16 mouse cellular contexts compared by ENCODE assay signal in the genomic region with DNA sequence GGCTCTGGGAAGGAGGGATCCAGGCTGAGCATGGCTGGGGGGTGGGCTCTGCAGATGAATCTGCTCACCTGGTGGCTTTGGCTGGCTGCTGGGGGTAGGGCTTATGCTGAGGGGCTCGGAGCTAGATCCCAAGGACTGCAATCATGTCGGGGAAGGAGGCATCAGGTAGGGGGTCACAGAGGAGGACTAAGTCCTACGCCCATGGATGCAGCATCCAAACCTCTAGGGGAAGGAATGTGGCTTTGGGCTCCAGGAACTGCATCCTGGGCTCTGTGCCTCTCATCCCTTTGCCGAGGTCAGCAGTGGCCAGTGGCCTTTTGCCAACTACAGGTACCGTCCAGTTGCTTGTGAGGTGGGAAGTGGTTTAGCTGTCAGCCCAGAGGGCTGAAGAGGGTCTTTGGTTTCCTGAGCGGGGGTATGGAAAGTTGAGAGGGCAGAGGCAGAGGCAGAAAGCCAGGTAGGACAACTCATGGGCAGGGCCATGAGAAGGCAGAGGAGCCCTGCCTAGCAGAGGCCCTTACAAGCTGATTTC. TPM values are rescaled to one million over a fixed set of nuclear protein-coding genes. Genes with fewer than 3 reads are reported as not detected.
A peak's percentile ranks its signal among the peaks of the same experiment; 100 is the strongest.
DNase-seq lines count a peak whose midpoint lies in the region; ATAC-seq and TF ChIP-seq lines count a peak whose summit lies in the region.
"Had no signal": no experiment of that assay in that cellular context is flagged by ENCODE, and none has a peak within 500 bp of the region (broad histone marks: within the 10 kb centered on the region; RNA-seq: fewer than 3 reads in every experiment).

No protein-coding gene starts in this region.

- peaks cover 54% of the 10 kb centered on the region for H3K4me1 ChIP-seq in E14TG2a.4 (replicated peaks; ENCODE audit: low read depth, low read length)
- H3K4me1 ChIP-seq in hindbrain, embryonic 12.5 days, result peaks cover 68% of the 10 kb centered on the region
- H3K4me1 ChIP-seq in midbrain, embryonic 16.5 days (ENCODE audit: control insufficient read depth, insufficient read depth, low read length), result peaks cover 49% of the 10 kb centered on the region
- H3K4me1 ChIP-seq in embryonic facial prominence, embryonic 10.5 days, result peaks cover 56% of the 10 kb centered on the region
- H3K4me1 ChIP-seq in kidney, embryonic 16.5 days (ENCODE audit: insufficient read depth, low read length), result peaks cover 18% of the 10 kb centered on the region

- H3K36me3 ChIP-seq in E14TG2a.4 (ENCODE audit: insufficient read depth, low read length), result peaks cover 1% of the 10 kb centered on the region; the same call in 1 of the 2 replicates
- peaks cover 5% of the 10 kb centered on the region; the same call in 1 of the 2 replicates for H3K36me3 ChIP-seq in hindbrain, embryonic 12.5 days
- H3K36me3 ChIP-seq in midbrain, embryonic 16.5 days (ENCODE audit: control insufficient read depth, insufficient read depth, low read length), result no peaks in the 10 kb centered on the region
- H3K36me3 ChIP-seq in embryonic facial prominence, embryonic 10.5 days (replicated peaks), result peaks cover 15% of the 10 kb centered on the region; the same call in 1 of the 2 replicates
- H3K36me3 ChIP-seq in kidney, embryonic 16.5 days (ENCODE audit: insufficient read depth, low read length), result no peaks in the 10 kb centered on the region
- H3K36me3 ChIP-seq: embryonic facial prominence, embryonic 15.5 days had no signal

- 74% methylated on average over 6 of the region's 6 CpGs for WGBS in hindbrain, embryonic 12.5 days
- 67% methylated on average over 6 of the region's 6 CpGs for WGBS in midbrain, embryonic 16.5 days
- WGBS in embryonic facial prominence, embryonic 10.5 days, result 73% methylated on average over 6 of the region's 6 CpGs
- WGBS in kidney, embryonic 16.5 days, result 80% methylated on average over 6 of the region's 6 CpGs

- H3K9ac ChIP-seq in hindbrain, embryonic 12.5 days, result peak overlapping the region; percentile 27; the same call in 1 of the 2 replicates
- peak overlapping the region; percentile 57 for H3K9ac ChIP-seq in midbrain, embryonic 16.5 days (ENCODE audit: low read depth, low read length)
- no peak overlapping the region for H3K9ac ChIP-seq in kidney, embryonic 16.5 days (replicated peaks; ENCODE audit: low read length)
- H3K9ac ChIP-seq: embryonic facial prominence, embryonic 15.5 days; liver, embryonic 12.5 days had no signal

- ATAC-seq in cerebellum, adult (ENCODE audit: insufficient number of reproducible peaks, low FRiP score, low TSS enrichment), result no peak
- no peak for ATAC-seq in hindbrain, embryonic 12.5 days (ENCODE audit: low FRiP score)
- ATAC-seq in midbrain, embryonic 16.5 days, result peak; percentile 9
- ATAC-seq in kidney, embryonic 16.5 days (ENCODE audit: low FRiP score, low TSS enrichment), result no peak
- ATAC-seq: liver, embryonic 12.5 days; lung, postnatal 0 days had no signal

- TF ChIP-seq CTCF in E14TG2a.4 (conservative IDR thresholded peaks at IDR 0.05; ENCODE audit: low read length), result no peak

- peak overlapping the region; percentile 41 for H3K4me2 ChIP-seq in hindbrain, embryonic 12.5 days (replicated peaks)
- peak overlapping the region; percentile 83 for H3K4me2 ChIP-seq in midbrain, embryonic 16.5 days (ENCODE audit: low read length)
- H3K4me2 ChIP-seq in kidney, embryonic 16.5 days (replicated peaks; ENCODE audit: low read depth, low read length), result no peak overlapping the region
- H3K4me2 ChIP-seq: embryonic facial prominence, embryonic 15.5 days; liver, embryonic 12.5 days had no signal

- peak; percentile 38 to 62 for DNase-seq in cerebellum, adult 18-20 months
- DNase-seq in embryonic facial prominence, embryonic 10.5 days (ENCODE audit: low spot score), result no peak
- DNase-seq in spleen, adult 18-20 months, result no peak
- DNase-seq: heart, adult 18-20 months; heart, postnatal 36 days; kidney, adult 8-10 months had no signal

- peak overlapping the region; percentile 80 for H3K27ac ChIP-seq in hindbrain, embryonic 12.5 days
- H3K27ac ChIP-seq in midbrain, embryonic 16.5 days (ENCODE audit: low read length), result peak overlapping the region; percentile 86
- H3K27ac ChIP-seq in embryonic facial prominence, embryonic 10.5 days (replicated peaks), result no peak overlapping the region
- H3K27ac ChIP-seq in kidney, embryonic 16.5 days (ENCODE audit: low read length), result no peak overlapping the region
- H3K27ac ChIP-seq: embryonic facial prominence, embryonic 15.5 days; liver, embryonic 12.5 days; stomach, postnatal 0 days had no signal

- H3K27me3 ChIP-seq in E14TG2a.4 (ENCODE audit: insufficient read depth, low read length), result peaks cover 49% of the 10 kb centered on the region
- H3K27me3 ChIP-seq in hindbrain, embryonic 12.5 days, result peaks cover 6% of the 10 kb centered on the region
- H3K27me3 ChIP-seq in midbrain, embryonic 16.5 days (ENCODE audit: control insufficient read depth, insufficient read depth, low read depth, low read length), result no peaks in the 10 kb centered on the region
- peaks cover 30% of the 10 kb centered on the region for H3K27me3 ChIP-seq in embryonic facial prominence, embryonic 10.5 days (replicated peaks; ENCODE audit: low read depth, poor library complexity, severe bottlenecking)
- H3K27me3 ChIP-seq in kidney, embryonic 16.5 days (ENCODE audit: insufficient read depth, low read length), result no peaks in the 10 kb centered on the region

- H3K9me3 ChIP-seq in E14TG2a.4 (ENCODE audit: low read length), result no peaks in the 10 kb centered on the region
- H3K9me3 ChIP-seq in hindbrain, embryonic 12.5 days (replicated peaks), result no peaks in the 10 kb centered on the region
- H3K9me3 ChIP-seq in midbrain, embryonic 16.5 days (replicated peaks; ENCODE audit: control insufficient read depth, low read length, poor library complexity, severe bottlenecking), result no peaks in the 10 kb centered on the region
- no peaks in the 10 kb centered on the region for H3K9me3 ChIP-seq in embryonic facial prominence, embryonic 10.5 days
- no peaks in the 10 kb centered on the region for H3K9me3 ChIP-seq in kidney, embryonic 16.5 days (ENCODE audit: low read length)
- H3K9me3 ChIP-seq: embryonic facial prominence, embryonic 15.5 days; G1E; liver, embryonic 12.5 days had no signal

- peak overlapping the region; percentile 37; the same call in 1 of the 2 replicates for H3K4me3 ChIP-seq in E14TG2a.4 (replicated peaks; ENCODE audit: low read length)
- H3K4me3 ChIP-seq in hindbrain, embryonic 12.5 days, result no peak overlapping the region
- peak overlapping the region; percentile 22 for H3K4me3 ChIP-seq in midbrain, embryonic 16.5 days (ENCODE audit: low read depth, low read length)
- H3K4me3 ChIP-seq in embryonic facial prominence, embryonic 10.5 days, result no peak overlapping the region
- H3K4me3 ChIP-seq in kidney, embryonic 16.5 days (ENCODE audit: low read length), result no peak overlapping the region
- H3K4me3 ChIP-seq: embryonic facial prominence, embryonic 15.5 days; liver, embryonic 12.5 days had no signal

RNA-seq across cellular contexts. Expression of a gene that starts 6.8 kb away (rescaled TPM):
- polyA plus RNA-seq in hindbrain, embryonic 12.5 days (2016; fragmentation: Nextera tagmentation; extraction: Ambion mirVana), result 76.3 and 77.3 TPM in 2 replicates
- polyA plus RNA-seq in midbrain, embryonic 16.5 days (2015; fragmentation: Nextera tagmentation; extraction: Ambion mirVana), result 90.2 and 91.0 TPM in 2 replicates
- 4.1 and 4.8 TPM in 2 replicates for polyA plus RNA-seq in embryonic facial prominence, embryonic 10.5 days (2016; fragmentation: Nextera tagmentation; extraction: Ambion mirVana)
- 0.57 and 0.85 TPM in 2 replicates for polyA plus RNA-seq in kidney, embryonic 16.5 days (2015; fragmentation: Nextera tagmentation; extraction: Ambion mirVana)

RNA-seq across cellular contexts. Expression of a gene that starts 55.2 kb away (rescaled TPM):
- 316 and 330 TPM in 2 replicates for polyA plus RNA-seq in hindbrain, embryonic 12.5 days (2016; fragmentation: Nextera tagmentation; extraction: Ambion mirVana)
- polyA plus RNA-seq in midbrain, embryonic 16.5 days (2015; fragmentation: Nextera tagmentation; extraction: Ambion mirVana), result 270 and 301 TPM in 2 replicates
- 387 and 388 TPM in 2 replicates for polyA plus RNA-seq in embryonic facial prominence, embryonic 10.5 days (2016; fragmentation: Nextera tagmentation; extraction: Ambion mirVana)
- 321 and 327 TPM in 2 replicates for polyA plus RNA-seq in kidney, embryonic 16.5 days (2015; fragmentation: Nextera tagmentation; extraction: Ambion mirVana)

Comparison
In these comparisons a context has a peak if more than half of its experiments do, and no peak if none do; other contexts are left out.
1. DNase-seq: peak in cerebellum, adult 18-20 months (2 of 2); none in embryonic facial prominence, embryonic 10.5 days (single experiment) and spleen, adult 18-20 months (0 of 2).
2. H3K4me3 ChIP-seq: peak in E14TG2a.4 (single experiment) and midbrain, embryonic 16.5 days (single experiment); none in hindbrain, embryonic 12.5 days (single experiment), embryonic facial prominence, embryonic 10.5 days (single experiment) and kidney, embryonic 16.5 days (single experiment).
3. H3K27ac ChIP-seq: peak in hindbrain, embryonic 12.5 days (single experiment) and midbrain, embryonic 16.5 days (single experiment); none in embryonic facial prominence, embryonic 10.5 days (single experiment) and kidney, embryonic 16.5 days (single experiment).
4. RNA of a gene that starts 6.8 kb away (polyA plus RNA-seq): 90.2 to 91.0 TPM in midbrain, embryonic 16.5 days and 76.3 to 77.3 TPM in hindbrain, embryonic 12.5 days; 4.1 to 4.8 TPM in embryonic facial prominence, embryonic 10.5 days and 0.57 to 0.85 TPM in kidney, embryonic 16.5 days; every median in the first group is over 10 times any median in the second.